Mouse (Mus musculus) CH12.LX (cell line): ENCODE results near the gene Bend3. TPM values are rescaled to one million over a fixed set of nuclear protein-coding genes. Genes with fewer than 3 reads are reported as not detected.

Experiments used
- DNase-seq: peaks from one replicate; pipeline ENCODE4 v3.0.0-alpha.2; 2013; ENCODE audit errors: extremely low read depth
- H3K27ac ChIP-seq: 2 replicates; pipeline ENCODE4 v1.5.1; 2012; ENCODE audit warnings: low read depth, mild to moderate bottlenecking, control low read depth, moderate library complexity; ENCODE audit not compliant: insufficient read depth
- H3K27me3 ChIP-seq: replicated peaks from 2 replicates; pipeline ENCODE3; 2012; ENCODE audit warnings: inconsistent platforms
- H3K36me3 ChIP-seq, 2 experiments: replicated peaks in 1 of 2; 2 replicates each; pipeline versions ENCODE3 to v1.6.1; 2012; ENCODE audit warnings: inconsistent platforms in 1 of 2, low read length in 1 of 2, mild to moderate bottlenecking in 1 of 2, mixed read lengths in 1 of 2, moderate library complexity in 1 of 2; ENCODE audit not compliant: control insufficient read depth in 1 of 2, insufficient read depth in 1 of 2
- H3K4me1 ChIP-seq, 2 experiments: 2 replicates each; pipeline ENCODE4 v1.6.1; 2012; ENCODE audit warnings: inconsistent platforms in 1 of 2, moderate library complexity in 1 of 2; ENCODE audit not compliant: insufficient read depth in 2 of 2, control insufficient read depth in 1 of 2
- H3K4me2 ChIP-seq: 2 replicates; pipeline ENCODE4 v1.6.1; 2012; ENCODE audit warnings: low read depth, mild to moderate bottlenecking, control low read depth; ENCODE audit not compliant: poor library complexity, insufficient read depth, severe bottlenecking
- H3K4me3 ChIP-seq, 3 experiments: fragments of 150-350 bp in 1 of 3; sonication (generic) in 1 of 3; replicated peaks in 1 of 3; 2 replicates each; pipeline versions ENCODE3 to v1.5.1; 2011 to 2012; ENCODE audit warnings: low read depth in 2 of 3, low read length in 2 of 3, mild to moderate bottlenecking in 2 of 3, moderate library complexity in 2 of 3, control low read depth in 1 of 3, improper control_type of control experiment in 1 of 3, inconsistent platforms in 1 of 3, mixed read lengths in 1 of 3; ENCODE audit not compliant: poor library complexity in 1 of 3
- H3K79me2 ChIP-seq: replicated peaks from 2 replicates; pipeline ENCODE4 v1.6.1; 2012; ENCODE audit warnings: mild to moderate bottlenecking, moderate library complexity; ENCODE audit not compliant: control insufficient read depth, poor library complexity, insufficient read depth, severe bottlenecking; ENCODE audit errors: extremely low read depth
- H3K9ac ChIP-seq: 2 replicates; pipeline ENCODE4 v1.6.1; 2012; ENCODE audit warnings: low read depth, mild to moderate bottlenecking, control low read depth, moderate library complexity; ENCODE audit not compliant: insufficient read depth
- H3K9me3 ChIP-seq: replicated peaks from 2 replicates; pipeline ENCODE3; 2012; ENCODE audit warnings: low read length, inconsistent platforms, mixed read lengths
- CHD1 ChIP-seq: IDR thresholded peaks from 2 replicates; pipeline ENCODE4 v1.6.1; 2012; ENCODE audit warnings: low read depth, low read length, improper control_type of control experiment, inconsistent platforms
- CHD2 ChIP-seq: IDR thresholded peaks from 2 replicates; pipeline ENCODE4 v1.6.1; 2011; ENCODE audit warnings: low read length, improper control_type of control experiment
- CTCF ChIP-seq, 2 experiments: IDR thresholded peaks in 1 of 2; conservative IDR thresholded peaks in 1 of 2; 2 replicates each; pipeline ENCODE4 v1.5.1; 2011 to 2012; ENCODE audit warnings: low read depth in 2 of 2, low read length in 2 of 2, improper control_type of control experiment in 1 of 2, inconsistent platforms in 1 of 2, mild to moderate bottlenecking in 1 of 2, moderate library complexity in 1 of 2
- E2F4 ChIP-seq: IDR thresholded peaks from 2 replicates; pipeline ENCODE4 v1.6.1; 2011; ENCODE audit warnings: low read depth, low read length, improper control_type of control experiment; ENCODE audit not compliant: insufficient replicate concordance
- ETS1 ChIP-seq: conservative IDR thresholded peaks from 2 replicates; pipeline ENCODE4 v1.6.1; 2012; ENCODE audit warnings: low read depth, mild to moderate bottlenecking, inconsistent platforms, low read length, improper control_type of control experiment, moderate library complexity
- MAFK ChIP-seq: IDR thresholded peaks from 2 replicates; pipeline ENCODE4 v1.6.1; 2011; ENCODE audit warnings: low read length, improper control_type of control experiment; ENCODE audit not compliant: insufficient replicate concordance
- MAZ ChIP-seq: IDR thresholded peaks from 2 replicates; pipeline ENCODE4 v1.6.1; 2012; ENCODE audit warnings: low read depth, mild to moderate bottlenecking, inconsistent platforms, low read length, improper control_type of control experiment, moderate library complexity
- MXI1 ChIP-seq: IDR thresholded peaks from 2 replicates; pipeline ENCODE4 v1.6.1; 2011; ENCODE audit warnings: mild to moderate bottlenecking, low read depth, low read length, improper control_type of control experiment
- MYC ChIP-seq: IDR thresholded peaks from 2 replicates; pipeline ENCODE4 v1.6.1; 2011; ENCODE audit warnings: low read depth, mild to moderate bottlenecking, improper control_type of control experiment, low read length
- NELFE ChIP-seq: IDR thresholded peaks from 2 replicates; pipeline ENCODE4 v1.6.1; 2011; ENCODE audit warnings: low read depth, low read length, improper control_type of control experiment
- NRF1 ChIP-seq: IDR thresholded peaks from 2 replicates; pipeline ENCODE4 v1.6.1; 2014; ENCODE audit warnings: low read depth, mild to moderate bottlenecking, inconsistent platforms, low read length, improper control_type of control experiment, moderate library complexity
- PAX5 ChIP-seq: IDR thresholded peaks from 2 replicates; pipeline ENCODE4 v1.6.1; 2012; ENCODE audit warnings: low read length, inconsistent platforms, mixed read lengths
- RAD21 ChIP-seq: IDR thresholded peaks from 2 replicates; pipeline ENCODE4 v1.6.1; 2011; ENCODE audit warnings: low read depth, mild to moderate bottlenecking, low read length, improper control_type of control experiment, moderate library complexity
- SIN3A ChIP-seq: IDR thresholded peaks from 2 replicates; pipeline ENCODE4 v1.6.1; 2012; ENCODE audit warnings: low read length, improper control_type of control experiment, inconsistent platforms
- TBP ChIP-seq: conservative IDR thresholded peaks from 2 replicates; pipeline ENCODE4 v1.6.1; 2011; ENCODE audit warnings: low read depth, low read length, improper control_type of control experiment
- UBTF ChIP-seq: IDR thresholded peaks from 2 replicates; pipeline ENCODE4 v1.6.1; 2012; ENCODE audit warnings: low read depth, mild to moderate bottlenecking, inconsistent platforms, low read length, improper control_type of control experiment, moderate library complexity
- USF1 ChIP-seq: IDR thresholded peaks from 2 replicates; pipeline ENCODE4 v1.6.1; 2014; ENCODE audit warnings: low read depth, mild to moderate bottlenecking, inconsistent platforms, low read length, improper control_type of control experiment
- USF2 ChIP-seq: conservative IDR thresholded peaks from 2 replicates; pipeline ENCODE4 v1.6.1; 2011; ENCODE audit warnings: low read depth, low read length, improper control_type of control experiment
- ZNF384 ChIP-seq: IDR thresholded peaks from 2 replicates; pipeline ENCODE4 v1.6.1; 2012; ENCODE audit warnings: low read depth, low read length, improper control_type of control experiment, inconsistent platforms
- dilution Hi-C: fragments of 300-500 bp; cut with MboI; formaldehyde crosslinking; loops from 2 replicates; pipeline ENCODE4 v1.14.3; 2020; ENCODE audit warnings: low sequenced_read_pairs; ENCODE audit not compliant: extremely low pct_unique_long_range_greater_than_20kb, extremely low pct_ligation_motif_present
- in situ Hi-C: fragments of 300-500 bp; cut with MboI; formaldehyde crosslinking; loops from 3 replicates; pipeline ENCODE4 v1.14.3; 2019; ENCODE audit warnings: low sequenced_read_pairs, low pct_ligation_motif_present, low pct_unique_long_range_greater_than_20kb, mixed read lengths
- polyA plus RNA-seq: library from polyadenylated mRNA; unstranded; fragments of >175 nt; gene quantifications from 2 replicates; pipeline ENCODE4 v1.2.1, GENCODE M21; 2012; ENCODE audit warnings: low read depth; ENCODE audit not compliant: insufficient read length
- total RNA-seq, 2 experiments: library from RNA; depleted of rRNA; stranded (reverse); fragments of 300-350 nt in 1 of 2; fragments of >200 nt in 1 of 2; gene quantifications; 2 replicates each; pipeline ENCODE4 v1.2.3; 2012 to 2014

Gene Bend3
- total and polyA plus RNA-seq, 3 experiments: 7.4 to 18.9 (median 8.7) TPM

- peak; percentile 63 for TF ChIP-seq NELFE
- peak; percentile 22 for TF ChIP-seq RAD21
- peak; percentile 98 for TF ChIP-seq UBTF
- peak in 1 of 2 experiments; percentile 70; a peak in 2 of 4 replicates for TF ChIP-seq CTCF (conservative IDR thresholded peaks at IDR 0.05 in 1 of 2, IDR thresholded peaks at IDR 0.05 in 1 of 2; ENCODE audit: low read depth in 2 of 2, low read length in 2 of 2)
- TF ChIP-seq TBP: no peak; the same call in 1 of the 2 replicates
- TF ChIP-seq ETS1: no peak
- no peak for TF ChIP-seq NRF1
- TF ChIP-seq MAZ: no peak
- TF ChIP-seq E2F4: no peak
- no peak for TF ChIP-seq USF2
- no peak for TF ChIP-seq MAFK
- TF ChIP-seq, all 38 proteins: peak for 17
Observed at GRCm38 (mm10) chr10:43479436-43480157, 966 bp downstream of the Bend3 start (continued).

- in situ Hi-C loops (loop anchor here (5.0 kb wide), 1 partner anchor 52 kb away; no protein-coding TSS in a partner anchor), dilution Hi-C loops (no loop called here)
- Histone ChIP-seq H3K9ac (peak overlapping the region; percentile 92), H3K4me2 (peak overlapping the region; percentile 94), H3K9me3 (no peaks in the 10 kb centered on the region), H3K27me3 (no peaks in the 10 kb centered on the region), H3K79me2 (peaks cover 43% of the 10 kb centered on the region), H3K36me3 (no peaks in the 10 kb centered on the region), H3K4me1 (peaks cover 17 to 57% of the 10 kb centered on the region in 2 experiments), H3K4me3 (peak overlapping the region; percentile 41 to 99 (median 85)), H3K27ac (peak overlapping the region; percentile 38; the same call in 1 of the 2 replicates)
- DNase-seq: no peak
- 0 out of 2 replicates have a peak, but pooled peaks have one; percentile 41 for TF ChIP-seq SIN3A
- no peak for TF ChIP-seq ZNF384
- no peak for TF ChIP-seq USF2
- no peak for TF ChIP-seq CHD2
- no peak for TF ChIP-seq ETS1
- 0 out of 2 replicates have a peak, but pooled peaks have one; percentile 49 for TF ChIP-seq CHD1
- TF ChIP-seq MYC: peak; percentile 83
- TF ChIP-seq USF1: no peak
- peak; percentile 50 for TF ChIP-seq MXI1
- no peak for TF ChIP-seq PAX5
Observed at GRCm38 (mm10) chr10:43480227-43480849, 1.7 kb downstream of the Bend3 start.
